Mouse (Mus musculus): ENCODE measurements around the gene Apoa4. TPM values are rescaled to one million over a fixed set of nuclear protein-coding genes. Genes with fewer than 3 reads are reported as not detected.

The Apoa4 gene
- total and polyA plus RNA-seq, 2 experiments, result 177 to 323 TPM

GRCm38 (mm10) chr9:46218176-46218575, 22.3 kb upstream of the Apoa4 start:
- no peak for TF ChIP-seq CTCF (IDR thresholded peaks at IDR 0.05; ENCODE audit: low read depth, low read length)
- no peak for TF ChIP-seq POLR2A (IDR thresholded peaks at IDR 0.05; ENCODE audit: extremely low read depth, insufficient read depth, low read length)
- Histone ChIP-seq H3K4me1 (ENCODE audit: control insufficient read depth, insufficient read depth, low read length) (peaks cover 47% of the 10 kb centered on the region), H3K36me3 (ENCODE audit: control insufficient read depth, insufficient read depth, low read length) (peaks cover 9% of the 10 kb centered on the region; the same call in 1 of the 2 replicates), H3K4me3 (ENCODE audit: insufficient read depth, low read depth, low read length) (no peak overlapping the region), H3K27ac (replicated peaks; ENCODE audit: insufficient read depth, low read depth, low read length) (no peak overlapping the region), H3K9ac (ENCODE audit: low read depth, low read length) (no peak overlapping the region), H3K79me2 (ENCODE audit: control insufficient read depth, insufficient read depth, low read length) (no peaks in the 10 kb centered on the region), H3K27me3 (ENCODE audit: control insufficient read depth, insufficient read depth, low read length) (no peaks in the 10 kb centered on the region)
- WGBS, result 90% methylated on average over 9 of the region's 9 CpGs
- DNase-seq (ENCODE audit: extremely low read depth, low read depth, low spot score), result no peak

- H3K4me3 ChIP-seq (ENCODE audit: insufficient read depth, low read depth, low read length), result no peak overlapping the region
- no peak for TF ChIP-seq CTCF (IDR thresholded peaks at IDR 0.05; ENCODE audit: low read depth, low read length)
- no peak for TF ChIP-seq POLR2A (IDR thresholded peaks at IDR 0.05; ENCODE audit: extremely low read depth, insufficient read depth, low read length)
- H3K79me2 ChIP-seq (ENCODE audit: control insufficient read depth, insufficient read depth, low read length), result no peaks in the 10 kb centered on the region
- peak overlapping the region; percentile 30 for H3K9ac ChIP-seq (ENCODE audit: low read depth, low read length)
- H3K4me1 ChIP-seq (ENCODE audit: control insufficient read depth, insufficient read depth, low read length), result peaks cover 45% of the 10 kb centered on the region
- WGBS, result 14% methylated on average over 6 of the region's 6 CpGs
- peak; percentile 90 for DNase-seq (ENCODE audit: extremely low read depth, low read depth, low spot score)
- H3K36me3 ChIP-seq (ENCODE audit: control insufficient read depth, insufficient read depth, low read length), result peaks cover 9% of the 10 kb centered on the region; the same call in 1 of the 2 replicates
- peak overlapping the region; percentile 91 for H3K27ac ChIP-seq (replicated peaks; ENCODE audit: insufficient read depth, low read depth, low read length)
- no peaks in the 10 kb centered on the region for H3K27me3 ChIP-seq (ENCODE audit: control insufficient read depth, insufficient read depth, low read length)
Observed at GRCm38 (mm10) chr9:46223090-46223489, 17.4 kb upstream of the Apoa4 start.

- peak; percentile 94 for DNase-seq (ENCODE audit: extremely low read depth, low read depth, low spot score)
- Histone ChIP-seq H3K9ac (ENCODE audit: low read depth, low read length) (peak overlapping the region; percentile 28; the same call in 1 of the 2 replicates), H3K4me3 (ENCODE audit: insufficient read depth, low read depth, low read length) (no peak overlapping the region), H3K79me2 (ENCODE audit: control insufficient read depth, insufficient read depth, low read length) (no peaks in the 10 kb centered on the region), H3K36me3 (ENCODE audit: control insufficient read depth, insufficient read depth, low read length) (peaks cover 9% of the 10 kb centered on the region; the same call in 1 of the 2 replicates), H3K4me1 (ENCODE audit: control insufficient read depth, insufficient read depth, low read length) (peaks cover 45% of the 10 kb centered on the region), H3K27me3 (ENCODE audit: control insufficient read depth, insufficient read depth, low read length) (no peaks in the 10 kb centered on the region), H3K27ac (replicated peaks; ENCODE audit: insufficient read depth, low read depth, low read length) (peak overlapping the region; percentile 91)
- 21% methylated on average over 3 of the region's 3 CpGs for WGBS
- TF ChIP-seq CTCF (IDR thresholded peaks at IDR 0.05; ENCODE audit: low read depth, low read length), result no peak
Observed at GRCm38 (mm10) chr9:46224101-46224500, 16.4 kb upstream of the Apoa4 start.

- DNase-seq (ENCODE audit: extremely low read depth, low read depth, low spot score), result peak; percentile 96
- no peaks in the 10 kb centered on the region for H3K79me2 ChIP-seq (ENCODE audit: control insufficient read depth, insufficient read depth, low read length)
- no peaks in the 10 kb centered on the region for H3K27me3 ChIP-seq (ENCODE audit: control insufficient read depth, insufficient read depth, low read length)
- 0 out of 2 replicates have a peak, but pooled peaks have one; percentile 32 for TF ChIP-seq POLR2A (IDR thresholded peaks at IDR 0.05; ENCODE audit: extremely low read depth, insufficient read depth, low read length)
- TF ChIP-seq CTCF (IDR thresholded peaks at IDR 0.05; ENCODE audit: low read depth, low read length), result no peak
- no peak overlapping the region for H3K4me3 ChIP-seq (ENCODE audit: insufficient read depth, low read depth, low read length)
- H3K27ac ChIP-seq (replicated peaks; ENCODE audit: insufficient read depth, low read depth, low read length), result peak overlapping the region; percentile 91
- 10% methylated on average over 5 of the region's 5 CpGs for WGBS
- H3K4me1 ChIP-seq (ENCODE audit: control insufficient read depth, insufficient read depth, low read length), result peaks cover 45% of the 10 kb centered on the region
- peaks cover 9% of the 10 kb centered on the region; the same call in 1 of the 2 replicates for H3K36me3 ChIP-seq (ENCODE audit: control insufficient read depth, insufficient read depth, low read length)
- peak overlapping the region; percentile 59 for H3K9ac ChIP-seq (ENCODE audit: low read depth, low read length)
Observed at GRCm38 (mm10) chr9:46224945-46225660, 15.4 kb upstream of the Apoa4 start.

- peaks cover 34% of the 10 kb centered on the region for H3K4me1 ChIP-seq (ENCODE audit: control insufficient read depth, insufficient read depth, low read length)
- H3K9ac ChIP-seq (ENCODE audit: low read depth, low read length), result 0 out of 2 replicates have a peak overlapping the region, but pooled peaks have one; percentile 3
- H3K27me3 ChIP-seq (ENCODE audit: control insufficient read depth, insufficient read depth, low read length), result no peaks in the 10 kb centered on the region
- peak; percentile 68 for DNase-seq (ENCODE audit: extremely low read depth, low read depth, low spot score)
- WGBS, result 28% methylated on average over 3 of the region's 3 CpGs
- H3K4me3 ChIP-seq (ENCODE audit: insufficient read depth, low read depth, low read length), result no peak overlapping the region
- TF ChIP-seq CTCF (IDR thresholded peaks at IDR 0.05; ENCODE audit: low read depth, low read length) (no peak), POLR2A (IDR thresholded peaks at IDR 0.05; ENCODE audit: extremely low read depth, insufficient read depth, low read length) (0 out of 2 replicates have a peak, but pooled peaks have one; percentile 0)
- peak overlapping the region; percentile 91 for H3K27ac ChIP-seq (replicated peaks; ENCODE audit: insufficient read depth, low read depth, low read length)
- H3K36me3 ChIP-seq (ENCODE audit: control insufficient read depth, insufficient read depth, low read length), result peaks cover under 1% of the 10 kb centered on the region; the same call in 1 of the 2 replicates
- H3K79me2 ChIP-seq (ENCODE audit: control insufficient read depth, insufficient read depth, low read length), result no peaks in the 10 kb centered on the region
Observed at GRCm38 (mm10) chr9:46227064-46227614, 13.4 kb upstream of the Apoa4 start.
